Mouse (Mus musculus): Measurements from ENCODE around the gene Cep85l.

Cep85l gene

DNA sequence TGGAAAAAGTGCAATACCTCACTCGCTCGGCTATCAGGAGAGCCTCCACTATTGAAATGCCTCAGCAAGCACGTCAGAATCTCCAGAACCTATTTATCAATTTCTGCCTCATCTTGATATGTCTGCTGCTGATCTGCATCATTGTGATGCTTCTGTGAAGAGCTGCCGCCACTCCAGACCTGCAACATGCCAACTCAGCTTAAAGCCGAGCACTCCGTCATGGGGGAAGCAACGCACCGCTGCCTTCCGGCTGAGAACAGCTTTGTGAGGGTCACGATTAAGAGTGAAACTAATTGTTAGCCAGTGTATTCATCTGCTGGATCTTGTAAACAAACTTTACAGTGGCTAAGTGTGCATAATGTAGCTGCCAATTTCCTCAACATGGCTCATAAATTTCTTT is 35.9 kb downstream of the Cep85l start:
- DNase-seq (ENCODE audit: extremely low spot score, low read depth, low spot score): no peak

DNA sequence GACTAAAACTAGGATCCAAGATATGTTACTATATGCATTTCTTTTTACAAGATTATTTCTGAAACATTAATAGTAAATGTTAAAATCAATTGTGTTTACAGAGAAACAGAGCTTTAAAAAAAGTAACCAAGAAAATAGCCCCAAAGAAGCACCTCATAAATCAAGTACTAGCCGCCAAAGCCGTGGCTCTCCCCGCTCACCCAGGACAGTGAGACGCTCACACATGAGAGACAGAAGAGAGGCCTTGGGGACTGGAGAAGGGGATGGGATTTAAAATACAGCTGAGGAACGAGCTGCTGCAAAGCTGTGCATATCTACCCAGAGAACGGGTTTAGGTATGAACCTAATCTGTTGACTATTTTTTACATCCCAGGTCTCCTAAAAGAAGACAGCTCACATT is 36.4 kb downstream of the Cep85l start:
- no peak for DNase-seq (ENCODE audit: extremely low spot score, low read depth, low spot score)

DNA sequence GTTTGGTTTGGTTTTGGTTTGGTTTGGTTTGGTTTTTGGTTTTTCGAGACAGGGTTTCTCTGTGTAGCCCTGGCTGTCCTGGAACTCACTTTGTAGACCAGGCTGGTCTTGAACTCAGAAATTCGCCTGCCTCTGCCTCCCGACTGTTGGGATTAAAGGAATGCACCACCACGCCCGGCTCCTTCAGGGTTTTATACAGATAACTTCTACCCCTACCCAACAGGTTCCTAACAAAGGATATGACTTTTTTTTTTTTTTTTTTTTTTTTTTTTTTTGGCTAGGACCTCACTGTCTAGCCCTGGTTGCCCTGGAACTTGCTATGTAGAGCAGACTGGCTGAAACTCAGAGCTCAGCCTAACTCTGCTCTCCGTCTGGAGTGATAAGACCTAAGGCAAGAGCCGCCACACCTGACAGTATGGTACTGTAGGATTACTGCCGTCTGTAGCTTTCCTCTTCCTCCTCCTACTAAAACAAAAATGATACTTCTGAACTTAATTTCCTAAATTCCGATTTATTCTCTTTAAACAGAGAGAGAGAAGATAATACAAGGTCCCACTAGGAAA is 37.5 kb downstream of the Cep85l start:
- no peak for DNase-seq (ENCODE audit: extremely low spot score, low read depth, low spot score)

DNA sequence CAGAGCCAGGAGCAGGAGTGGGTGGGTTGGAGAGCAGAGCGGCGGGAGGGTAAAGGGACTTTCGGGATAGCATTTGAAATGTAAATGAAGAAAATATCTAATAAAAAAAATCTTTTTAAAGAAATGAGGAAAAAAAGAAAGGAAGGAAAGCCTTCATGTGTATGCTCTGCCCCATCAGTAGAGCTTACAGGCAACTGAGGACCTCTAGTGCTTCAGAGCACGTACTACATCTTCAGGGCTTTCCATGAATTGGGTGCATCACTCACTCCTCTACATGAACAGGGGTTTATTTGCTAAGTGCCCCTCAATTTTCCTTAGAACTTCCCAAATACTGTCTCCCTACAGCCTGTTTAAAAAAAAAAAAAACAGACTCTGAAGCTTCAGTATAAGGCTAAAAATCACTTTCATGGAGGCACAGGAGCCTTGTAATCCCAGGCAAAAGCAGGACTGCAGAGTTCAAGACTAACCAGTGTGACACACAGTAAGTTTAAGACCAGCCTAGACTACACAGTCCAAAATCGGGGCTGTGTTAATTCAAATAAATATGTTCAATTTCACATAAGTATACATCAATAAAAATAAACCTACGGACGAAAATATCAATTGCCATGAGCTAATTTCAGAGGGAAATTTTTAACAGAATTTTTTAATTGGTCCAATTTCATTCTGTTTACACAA is 38.3 kb downstream of the Cep85l start:
- DNase-seq (ENCODE audit: extremely low spot score, low read depth, low spot score): no peak

DNA sequence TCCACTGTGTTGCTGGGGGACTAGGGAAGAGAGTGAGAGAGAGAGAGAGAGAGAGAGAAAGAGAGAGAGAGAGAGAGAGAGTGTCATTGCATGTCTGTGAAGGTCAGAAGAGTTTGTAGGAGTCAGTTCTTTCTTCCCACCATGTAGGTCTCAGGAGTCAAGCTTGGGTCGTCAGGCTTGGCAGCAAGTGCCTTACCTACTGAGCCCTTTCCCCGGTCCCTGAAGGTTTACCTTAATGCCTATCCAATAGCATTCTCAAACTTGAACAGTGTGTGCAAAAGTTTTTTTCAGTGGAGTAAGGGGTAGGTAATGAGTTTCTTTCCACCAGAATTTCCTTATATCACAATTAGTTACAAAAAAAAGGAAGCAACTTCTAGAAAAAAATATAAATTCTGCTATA is 40.7 kb downstream of the Cep85l start:
- no peak for DNase-seq (ENCODE audit: extremely low spot score, low read depth, low spot score)

DNA sequence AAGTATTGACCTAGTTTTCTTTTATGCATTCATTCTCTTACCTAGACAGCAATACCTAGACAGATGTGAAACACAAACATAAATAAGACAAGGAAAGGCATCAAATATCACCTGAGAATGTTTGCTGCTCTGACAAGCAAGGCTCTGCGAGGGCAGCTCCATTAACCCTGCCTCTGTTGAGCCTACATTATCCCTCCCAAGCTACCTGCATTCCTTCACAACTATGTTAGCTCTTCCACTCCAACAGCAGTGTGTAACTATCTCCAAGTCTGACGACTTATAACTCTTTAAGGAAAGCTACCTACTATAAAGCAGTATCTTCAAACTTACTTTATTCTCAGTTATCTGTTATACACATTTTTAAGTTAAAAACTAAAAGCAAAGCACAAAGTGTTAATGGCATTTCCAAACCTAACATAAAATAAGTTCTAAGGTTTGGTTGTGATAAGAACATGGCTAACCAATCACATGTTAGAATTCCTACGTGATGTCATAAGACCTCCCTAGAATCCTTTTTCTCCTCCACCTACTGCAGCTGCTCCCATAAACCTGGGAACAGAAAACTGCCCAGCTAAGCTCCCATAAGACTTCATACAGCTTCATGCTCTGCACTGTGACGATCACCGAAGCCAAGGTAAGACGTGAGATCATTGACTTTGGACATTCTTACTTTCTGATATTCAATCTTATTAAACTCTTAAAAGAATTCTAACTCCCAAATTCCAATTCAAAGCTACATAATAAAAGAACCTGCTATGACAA is 42.4 kb downstream of the Cep85l start, which contains the start of gene Pln:
Pln (plus strand) TSS at position 506 of the 762 bp plus-strand sequence.
- DNase-seq (ENCODE audit: extremely low spot score, low read depth, low spot score): no peak

DNA sequence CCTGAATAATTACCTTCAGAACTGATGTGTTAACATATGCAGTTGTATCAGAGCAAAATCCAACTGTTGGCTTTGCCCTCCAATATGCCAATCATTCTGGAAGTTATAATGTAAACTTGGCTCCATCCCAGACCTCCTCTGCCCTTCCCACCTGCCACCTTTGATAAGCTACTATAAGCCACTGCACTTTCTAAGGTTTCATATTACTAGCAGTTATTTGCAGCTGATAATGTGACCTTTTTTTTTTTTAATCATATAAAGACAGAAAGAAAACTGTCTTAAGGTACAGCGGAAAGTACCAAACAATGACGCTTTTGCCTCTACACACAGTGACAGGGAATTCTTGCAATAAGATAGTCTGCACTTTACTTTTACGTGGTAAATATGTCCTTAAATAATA is 43.8 kb downstream of the Cep85l start:
- DNase-seq (ENCODE audit: extremely low spot score, low read depth, low spot score): no peak

DNA sequence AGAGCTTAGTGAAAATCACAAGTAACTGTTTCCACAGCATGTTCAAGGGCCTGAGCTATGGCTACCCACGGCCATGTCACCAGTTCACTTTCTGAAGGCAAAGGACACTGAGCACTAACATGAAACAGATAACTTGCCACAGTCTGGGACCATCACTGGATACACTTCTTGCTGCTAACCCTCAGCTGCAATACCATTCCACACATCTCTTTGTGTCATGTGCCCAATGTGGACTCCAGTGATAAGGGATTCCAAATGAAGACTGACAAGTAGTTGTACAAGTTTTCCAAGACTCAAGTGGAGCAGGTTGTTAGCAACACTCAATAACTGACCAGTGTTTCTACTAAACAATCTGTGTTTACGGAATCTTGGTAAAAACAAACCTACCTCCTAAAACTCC is 44.5 kb downstream of the Cep85l start:
- DNase-seq (ENCODE audit: extremely low spot score, low read depth, low spot score): no peak

DNA sequence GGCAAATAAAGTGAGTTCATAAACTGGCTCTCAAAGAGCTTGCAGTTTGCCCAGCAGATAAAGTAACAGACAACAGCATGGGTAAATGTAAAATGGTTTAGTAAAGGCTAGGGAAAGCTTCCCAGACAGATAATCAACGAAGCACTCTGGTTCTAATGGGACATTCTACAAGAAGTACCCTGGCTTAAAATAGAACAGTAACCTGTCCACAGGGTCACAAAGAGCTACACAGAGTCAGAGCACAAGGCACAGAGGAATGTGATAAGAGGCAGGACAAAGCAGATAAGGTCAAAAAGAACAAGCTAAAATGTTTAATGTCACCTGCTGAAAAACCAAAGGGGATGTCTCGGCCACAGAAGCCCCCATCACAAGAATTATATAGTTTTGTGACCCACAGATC is 47.0 kb downstream of the Cep85l start:
- no peak for DNase-seq (ENCODE audit: extremely low spot score, low read depth, low spot score)

DNA sequence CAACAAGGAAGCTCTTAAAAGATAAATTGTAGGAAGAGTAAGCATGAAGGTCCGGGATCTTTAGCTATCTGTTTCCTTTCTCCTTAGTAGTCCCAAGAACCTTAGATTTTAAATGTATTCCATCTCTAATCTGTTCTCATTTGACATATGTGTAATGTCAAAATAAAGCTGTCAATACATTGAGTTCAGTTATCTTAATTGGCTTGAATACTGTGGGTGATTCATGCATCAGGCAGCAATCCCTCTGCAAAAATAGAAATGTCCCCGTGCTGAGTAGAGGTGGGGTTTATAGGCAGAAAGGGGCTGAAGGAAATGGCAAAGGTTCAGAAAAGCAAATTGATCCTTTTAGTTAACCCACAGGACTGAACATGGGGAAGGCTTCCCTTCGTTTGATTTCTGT is 50.5 kb downstream of the Cep85l start:
- DNase-seq (ENCODE audit: extremely low spot score, low read depth, low spot score): no peak

DNA sequence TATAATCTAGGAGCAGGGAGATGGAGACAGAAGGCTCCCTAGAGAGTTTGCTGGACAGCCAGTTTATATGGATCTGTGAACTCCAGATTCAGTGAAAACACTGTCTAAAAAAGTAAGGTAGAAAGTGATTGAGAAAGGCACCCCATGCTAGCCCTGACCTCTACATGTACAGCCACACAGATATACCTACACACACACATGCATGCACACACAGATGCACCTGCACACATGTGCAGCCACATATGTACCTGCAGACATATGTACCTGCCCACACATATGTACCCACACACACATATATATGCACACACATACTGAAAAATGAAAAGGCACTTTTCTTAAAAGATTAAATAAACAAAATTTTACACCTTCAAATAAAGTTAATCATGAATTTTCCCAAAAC is 53.4 kb downstream of the Cep85l start:
- DNase-seq (ENCODE audit: extremely low spot score, low read depth, low spot score): no peak

DNA sequence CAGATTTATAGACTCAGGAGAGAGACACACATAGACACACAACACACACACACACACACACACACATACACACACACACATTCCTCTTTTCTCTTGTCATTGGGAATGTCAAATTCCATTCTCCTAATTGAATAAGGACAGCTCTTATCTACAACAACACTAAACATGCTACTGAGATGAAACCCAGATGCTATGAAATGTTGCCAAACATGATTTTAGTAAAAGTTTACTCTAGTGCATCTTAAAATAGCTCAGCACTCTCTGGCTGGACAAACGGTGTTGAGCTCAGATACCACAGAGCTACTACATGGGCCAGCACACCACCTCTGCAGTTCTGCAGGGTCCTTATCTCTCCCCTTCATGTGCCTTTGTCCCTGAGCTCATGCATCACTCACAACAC is 55.1 kb downstream of the Cep85l start:
- DNase-seq (ENCODE audit: extremely low spot score, low read depth, low spot score): no peak

DNA sequence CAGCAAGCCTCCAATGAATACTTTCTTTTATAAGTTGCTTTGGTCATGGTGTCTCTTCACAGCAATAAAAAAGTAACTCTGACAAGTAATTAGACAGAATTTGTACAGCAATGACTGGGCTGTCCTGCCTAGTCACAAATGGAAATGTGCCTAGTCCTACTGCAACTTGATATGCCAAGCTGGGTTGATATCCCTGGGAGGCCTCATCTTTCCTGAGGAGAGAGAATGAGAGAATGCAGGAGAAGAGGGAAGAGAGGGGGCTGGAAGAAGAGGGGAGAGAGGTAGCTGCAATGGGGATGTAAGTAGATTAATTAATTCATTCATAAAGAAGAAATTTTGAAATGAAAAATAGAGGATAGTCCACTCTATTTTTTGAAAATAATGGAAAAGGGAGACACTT is 56.4 kb downstream of the Cep85l start:
- DNase-seq (ENCODE audit: extremely low spot score, low read depth, low spot score): no peak

DNA sequence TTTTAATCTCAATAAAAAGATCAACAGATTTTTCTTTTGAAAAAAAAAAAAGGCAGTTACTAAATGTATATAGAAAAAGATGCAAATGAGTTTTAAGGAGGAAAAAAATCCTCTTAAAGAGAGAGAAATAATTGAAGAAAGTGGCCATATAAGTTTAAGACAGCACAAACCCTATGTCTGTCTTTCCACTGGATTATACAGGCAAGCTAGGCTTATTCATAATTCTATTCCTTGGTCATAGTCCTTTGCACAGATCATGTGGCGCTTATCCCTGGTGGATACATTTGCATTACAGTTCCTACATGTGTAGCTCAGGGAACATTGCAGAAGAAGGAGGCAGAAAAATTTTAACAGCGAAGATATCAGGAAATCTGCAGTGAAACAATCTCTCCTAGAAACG is 73.1 kb downstream of the Cep85l start:
- no peak for DNase-seq (ENCODE audit: extremely low spot score, low read depth, low spot score)

DNA sequence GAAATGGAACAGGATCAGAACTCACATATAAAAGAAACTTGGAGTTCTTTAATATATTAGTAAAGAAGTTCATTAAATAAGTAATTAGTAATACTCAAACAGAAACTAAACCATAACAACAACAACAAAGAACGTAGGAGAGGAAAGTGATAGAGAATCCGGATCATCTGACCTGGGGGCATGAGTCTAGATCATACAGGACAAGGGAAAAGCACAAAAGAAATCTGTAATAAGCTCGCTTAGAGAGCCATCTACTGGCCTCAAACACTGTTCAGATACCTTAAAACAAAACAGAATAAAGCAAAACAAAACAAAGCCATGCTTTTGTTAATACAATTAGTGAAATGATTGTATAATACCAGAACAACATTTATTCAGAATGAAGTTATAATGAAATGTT is 73.9 kb downstream of the Cep85l start:
- no peak for DNase-seq (ENCODE audit: extremely low spot score, low read depth, low spot score)

DNA sequence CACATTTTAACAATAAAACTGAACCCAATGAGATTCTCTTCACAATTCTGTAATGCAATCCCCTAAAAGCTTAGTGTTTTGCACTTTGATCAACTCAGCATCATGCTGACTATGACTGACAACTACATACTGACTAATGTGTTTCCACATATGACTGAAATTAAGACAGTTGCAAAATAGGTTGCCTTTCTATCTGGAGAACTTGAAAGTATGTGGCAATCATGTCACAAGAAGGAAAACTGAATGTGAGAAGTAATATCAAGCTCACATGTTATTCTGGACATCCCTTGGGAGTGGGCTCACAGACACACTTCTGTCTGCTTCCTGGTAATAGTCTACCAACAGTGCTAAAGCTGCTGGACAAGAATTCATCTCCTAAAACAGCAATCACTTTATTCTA is 94.6 kb downstream of the Cep85l start:
- DNase-seq (ENCODE audit: extremely low spot score, low read depth, low spot score): no peak

DNA sequence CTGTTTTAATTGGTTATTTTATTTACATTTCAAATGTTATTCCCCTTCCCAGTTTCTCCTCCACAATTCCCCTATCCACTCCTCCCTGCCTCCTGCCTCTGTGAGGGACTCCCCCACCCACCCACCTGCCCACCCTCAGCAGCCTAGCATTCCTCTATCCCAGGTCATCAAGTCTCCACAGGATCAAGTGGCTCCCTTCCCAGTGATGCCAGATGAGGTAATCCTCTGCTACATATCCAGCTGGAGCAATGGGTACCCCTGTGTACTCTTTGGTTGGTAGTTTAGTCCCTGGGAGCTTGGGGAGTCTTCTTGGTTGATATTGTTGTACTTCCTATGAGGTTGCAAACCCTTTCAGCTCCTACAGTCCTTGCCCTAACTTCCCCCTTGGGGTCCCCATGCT is 107.5 kb downstream of the Cep85l start:
- DNase-seq (ENCODE audit: extremely low spot score, low read depth, low spot score): no peak

DNA sequence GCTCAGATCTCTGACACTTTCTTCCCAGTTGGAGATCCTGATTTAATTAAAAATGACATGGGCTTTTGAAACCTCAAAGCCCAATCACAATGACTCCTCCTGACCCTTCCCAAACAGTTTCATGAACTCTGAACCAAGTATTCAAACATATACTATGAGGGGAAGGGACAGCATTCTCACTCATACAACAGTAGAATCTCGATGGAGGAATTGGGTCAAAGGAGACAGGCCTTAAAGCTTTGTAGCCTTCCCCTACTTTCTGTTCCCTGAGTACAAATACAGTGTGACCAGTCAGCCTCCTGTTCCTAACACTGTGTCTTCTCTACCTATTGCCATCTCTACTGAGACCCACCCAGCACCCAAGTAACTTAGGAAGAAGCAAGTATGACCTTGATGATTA is 117.7 kb downstream of the Cep85l start:
- DNase-seq (ENCODE audit: extremely low spot score, low read depth, low spot score): no peak

DNA sequence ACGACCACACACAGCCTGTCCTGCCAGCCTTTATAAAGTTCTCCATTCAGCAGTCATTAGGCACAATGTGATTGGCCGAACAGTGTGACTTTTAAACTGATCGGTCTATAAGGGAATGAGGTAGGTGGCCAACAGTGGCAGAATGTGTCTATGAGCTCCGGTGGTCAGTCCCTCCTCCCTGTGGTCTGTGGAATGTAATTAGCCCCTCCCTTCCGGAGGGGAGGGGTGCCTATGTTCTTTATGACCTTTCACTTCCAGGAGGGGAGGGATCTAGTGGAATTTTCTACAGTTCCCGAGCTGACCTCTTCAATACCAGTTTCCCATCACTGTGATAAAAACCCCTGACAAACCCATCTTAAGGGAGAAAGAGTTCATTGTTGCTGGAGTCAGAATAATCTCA is 144.4 kb downstream of the Cep85l start:
- no peak for DNase-seq (ENCODE audit: extremely low spot score, low read depth, low spot score)

DNA sequence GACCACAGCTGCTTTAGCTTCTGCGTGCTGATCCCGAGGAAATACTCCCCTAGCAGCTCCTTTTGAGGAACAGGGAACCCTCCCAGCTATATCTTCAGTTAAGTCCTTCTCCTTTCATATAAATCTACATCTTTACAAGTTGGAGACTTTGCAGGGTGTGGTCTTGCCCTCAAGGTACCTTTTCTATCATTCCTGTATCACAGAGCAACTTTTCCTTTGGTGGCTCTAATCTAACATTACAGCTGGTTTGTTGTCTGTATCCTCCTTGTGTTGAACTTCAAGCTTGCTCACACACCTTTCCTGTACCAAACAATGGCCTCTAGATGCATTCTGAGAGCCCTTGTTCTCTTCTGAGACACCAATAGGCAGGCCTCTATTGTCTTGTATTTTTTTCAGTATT is 145.1 kb downstream of the Cep85l start:
- DNase-seq (ENCODE audit: extremely low spot score, low read depth, low spot score): no peak

DNA sequence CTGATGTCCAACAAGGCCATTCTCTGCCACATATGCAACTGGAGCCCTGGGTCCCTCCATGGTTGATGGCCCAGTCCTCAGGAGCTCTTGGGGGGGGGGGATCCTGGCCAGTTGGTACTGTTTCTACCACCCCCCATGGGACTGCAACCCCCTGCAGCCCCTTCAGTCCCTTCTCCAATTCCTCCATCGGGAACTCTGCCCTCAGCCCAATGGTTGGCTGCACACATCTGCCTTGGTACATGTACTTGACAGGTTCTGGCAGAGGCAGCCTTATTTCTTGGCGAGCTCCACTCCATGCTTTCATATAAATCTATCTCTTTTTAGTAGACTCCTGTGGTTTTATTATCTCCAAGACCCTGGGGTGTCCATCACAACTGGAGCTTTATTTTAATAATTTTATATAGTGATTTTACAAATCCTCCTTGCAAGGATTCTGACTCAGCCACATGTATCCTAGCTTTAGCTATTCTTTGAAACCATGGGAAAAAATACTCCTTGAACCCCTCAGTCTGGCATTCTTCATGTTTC is 145.6 kb downstream of the Cep85l start:
- DNase-seq (ENCODE audit: extremely low spot score, low read depth, low spot score): no peak

DNA sequence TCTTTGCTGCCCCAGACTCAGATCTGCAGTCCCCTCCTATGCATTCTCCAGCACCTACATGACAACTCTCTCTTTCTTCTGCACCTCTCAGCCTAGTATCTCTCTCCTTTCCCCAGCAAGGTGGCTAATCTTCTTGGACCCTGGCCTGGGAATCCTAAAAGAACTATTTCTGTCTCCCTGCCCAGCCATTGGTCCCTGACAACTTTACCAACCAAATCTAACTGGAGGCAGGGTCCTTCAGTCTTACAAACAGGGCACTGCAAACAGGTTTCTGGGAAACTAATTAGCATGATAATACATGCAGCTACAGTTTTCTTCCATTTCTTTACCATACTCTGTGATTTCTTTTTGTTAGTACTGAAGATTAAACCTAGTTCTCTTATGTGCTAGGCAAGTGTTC is 148.9 kb downstream of the Cep85l start:
- DNase-seq (ENCODE audit: extremely low spot score, low read depth, low spot score): no peak
